Mouse (Mus musculus) intestine, embryonic 16.5 days (tissue): ENCODE measurements around the gene Stom. TPM values are rescaled to one million over a fixed set of nuclear protein-coding genes. Genes with fewer than 3 reads are reported as not detected.

ENCODE experiments used
- ATAC-seq: fragments of 200-750 bp; cut with Nextera tagmentation; 2 replicates; pipeline ENCODE4 v1.8.0; 2017; ENCODE audit warnings: moderate TSS enrichment, moderate library complexity
- H3K27ac ChIP-seq: fragments of 300-500 bp; sonication (generic); 2 replicates; pipeline ENCODE4 v1.5.1; 2014; ENCODE audit warnings: mild to moderate bottlenecking, low read length
- H3K27me3 ChIP-seq: fragments of 300-500 bp; sonication (generic); replicated peaks from 2 replicates; pipeline ENCODE4 v1.6.1; 2014; ENCODE audit warnings: low read length, control low read depth, mixed read lengths; ENCODE audit not compliant: control insufficient read depth, insufficient read depth
- H3K36me3 ChIP-seq: fragments of 300-500 bp; sonication (generic); 2 replicates; pipeline ENCODE4 v1.6.1; 2014; ENCODE audit warnings: low read length, control low read depth; ENCODE audit not compliant: control insufficient read depth, insufficient read depth
- H3K4me1 ChIP-seq: fragments of 300-500 bp; sonication (generic); 2 replicates; pipeline ENCODE4 v1.6.1; 2014; ENCODE audit warnings: low read length, control low read depth, mixed read lengths; ENCODE audit not compliant: control insufficient read depth, insufficient read depth
- H3K4me2 ChIP-seq: fragments of 300-500 bp; sonication (generic); 2 replicates; pipeline ENCODE4 v1.6.1; 2014; ENCODE audit warnings: low read depth, low read length, control low read depth
- H3K4me3 ChIP-seq: fragments of 300-500 bp; sonication (generic); 2 replicates; pipeline ENCODE4 v1.5.1; 2014; ENCODE audit warnings: mild to moderate bottlenecking, low read length
- H3K9ac ChIP-seq: fragments of 300-500 bp; sonication (generic); 2 replicates; pipeline ENCODE4 v1.6.1; 2014; ENCODE audit warnings: low read depth, low read length
- H3K9me3 ChIP-seq: fragments of 300-500 bp; sonication (generic); 2 replicates; pipeline ENCODE4 v1.6.1; 2016; ENCODE audit warnings: low read length, control low read depth; ENCODE audit not compliant: control insufficient read depth
- WGBS: fragments of 180-500 bp; shearing (Covaris S2); extraction: QIAGEN DNeasy Blood & Tissue Kit; methylation state at CpG from one replicate; pipeline ENCODE4 v1.1.7; 2014; 5-methylcytosine and 5-hydroxymethylcytosine counted together
- polyA plus RNA-seq: library from polyadenylated mRNA; unstranded; fragments of >200 nt; fragmentation: Nextera tagmentation; extraction: Ambion mirVana; gene quantifications from 2 replicates; pipeline ENCODE4 v1.2.1, GENCODE M21; 2015

The Stom gene
- polyA plus RNA-seq, 1 experiment from 2014 or later = 64.7 TPM

DNA sequence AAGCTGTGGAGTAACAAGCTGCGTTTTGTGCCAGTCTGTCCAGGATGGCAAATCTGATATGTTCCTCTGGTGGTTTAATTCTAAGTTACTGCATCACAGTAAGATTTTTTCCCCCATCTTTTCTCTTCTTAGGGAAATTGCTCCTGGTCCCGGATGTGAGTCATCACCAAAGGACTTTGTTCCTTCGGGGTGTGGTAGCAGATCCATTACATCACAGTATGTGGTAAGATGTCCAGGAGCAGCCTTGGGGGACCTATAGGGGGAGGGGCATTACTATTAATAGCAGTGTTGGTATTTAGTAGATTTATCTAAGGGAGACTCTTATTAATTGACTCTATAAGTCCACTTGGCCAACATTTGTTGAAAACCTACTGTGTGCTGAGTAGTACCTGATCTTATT lies 5.8 kb upstream of the Stom start:
- H3K27ac ChIP-seq = no peak overlapping the region
- H3K36me3 ChIP-seq = no peaks in the 10 kb centered on the region
- H3K4me1 ChIP-seq = peaks cover under 1% of the 10 kb centered on the region; the same call in 1 of the 2 replicates
- H3K4me3 ChIP-seq = no peak overlapping the region
- H3K27me3 ChIP-seq = no peaks in the 10 kb centered on the region
- ATAC-seq = no peak
- no peak overlapping the region for H3K9ac ChIP-seq
- H3K4me2 ChIP-seq = no peak overlapping the region
- WGBS = 65% methylated on average over 3 of the region's 3 CpGs
- H3K9me3 ChIP-seq = no peaks in the 10 kb centered on the region

DNA sequence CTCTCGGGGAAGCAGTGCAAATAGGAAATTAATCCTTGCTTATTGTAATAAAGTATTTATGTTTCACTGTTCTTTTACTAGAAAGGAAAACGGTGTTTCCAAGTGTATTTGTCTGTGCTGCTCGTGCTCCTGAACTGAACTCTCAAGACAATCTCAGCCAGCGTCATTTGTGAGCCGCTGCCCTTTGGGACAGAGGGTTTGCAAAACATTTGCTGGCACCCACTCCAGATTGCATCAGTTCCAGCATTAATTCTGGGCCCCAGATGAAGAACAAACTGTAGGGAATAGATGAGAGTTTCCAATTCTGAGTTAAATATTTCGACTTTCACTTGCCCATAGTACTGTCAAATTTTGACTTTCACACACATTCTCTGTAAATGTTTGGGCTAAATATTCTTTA lies 1.9 kb upstream of the Stom start:
- peaks cover 17% of the 10 kb centered on the region; the same call in 1 of the 2 replicates for H3K4me1 ChIP-seq
- ATAC-seq = no peak

DNA sequence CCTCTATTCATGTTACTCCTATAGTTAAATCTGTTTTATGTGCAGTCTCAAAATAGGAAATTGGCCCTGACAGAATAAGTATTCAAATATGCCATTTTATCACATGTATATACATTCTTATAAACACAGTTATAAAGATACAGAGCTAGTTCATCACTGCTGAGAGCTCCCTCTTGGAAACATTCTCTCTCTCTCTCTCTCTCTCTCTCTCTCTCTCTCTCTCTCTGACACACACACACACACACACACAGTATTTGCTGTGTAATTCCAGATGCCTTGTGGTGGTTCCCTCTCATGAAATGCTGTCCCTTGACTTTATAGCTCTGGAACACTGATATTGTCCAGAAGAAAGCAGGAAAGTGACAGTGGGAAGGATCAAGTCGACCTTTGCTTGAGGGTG lies 1.3 kb upstream of the Stom start:
- ATAC-seq = peak; percentile 1; the same call in 1 of the 2 replicates
- H3K4me1 ChIP-seq = peaks cover 17% of the 10 kb centered on the region; the same call in 1 of the 2 replicates
- no peak overlapping the region for H3K4me3 ChIP-seq
- 35% methylated on average over 1 of the region's 1 CpGs for WGBS
- H3K4me2 ChIP-seq = no peak overlapping the region
- no peaks in the 10 kb centered on the region for H3K9me3 ChIP-seq
- no peak overlapping the region for H3K9ac ChIP-seq
- no peaks in the 10 kb centered on the region for H3K27me3 ChIP-seq
- no peaks in the 10 kb centered on the region for H3K36me3 ChIP-seq
- H3K27ac ChIP-seq = peak overlapping the region; percentile 71

More for the DNA sequence above, 1.9 kb upstream of the Stom start:
- H3K4me3 ChIP-seq = no peak overlapping the region
- peak overlapping the region; percentile 71 for H3K27ac ChIP-seq
- no peaks in the 10 kb centered on the region for H3K27me3 ChIP-seq
- H3K9ac ChIP-seq = no peak overlapping the region
- no peaks in the 10 kb centered on the region for H3K9me3 ChIP-seq
- 49% methylated on average over 6 of the region's 6 CpGs for WGBS
- no peak overlapping the region for H3K4me2 ChIP-seq
- no peaks in the 10 kb centered on the region for H3K36me3 ChIP-seq

DNA sequence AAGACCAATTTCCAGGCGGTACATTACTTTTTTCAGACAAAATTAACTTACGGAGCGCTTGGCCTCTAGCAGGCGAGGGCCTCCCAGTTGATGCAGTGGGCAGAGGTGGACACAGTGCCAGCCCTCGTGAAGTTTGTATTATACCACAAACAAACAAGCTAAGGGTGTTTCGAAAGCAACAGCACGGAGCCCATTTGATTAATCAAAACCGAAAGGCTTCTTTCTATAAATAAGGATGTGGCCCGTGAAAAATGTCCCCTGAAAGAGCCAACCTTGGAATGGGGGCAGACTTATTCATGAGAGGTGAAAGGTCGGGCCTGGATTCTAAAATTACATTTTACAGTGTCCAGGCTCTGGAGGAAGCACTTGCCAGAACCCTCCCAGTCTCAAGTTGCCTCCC lies 643 bp upstream of the Stom start:
- Histone ChIP-seq H3K27me3 (no peaks in the 10 kb centered on the region), H3K36me3 (no peaks in the 10 kb centered on the region), H3K4me1 (peaks cover 17% of the 10 kb centered on the region; the same call in 1 of the 2 replicates), H3K4me3 (peak overlapping the region; percentile 77), H3K27ac (peak overlapping the region; percentile 90), H3K9ac (peak overlapping the region; percentile 65), H3K9me3 (no peaks in the 10 kb centered on the region), H3K4me2 (peak overlapping the region; percentile 86)
- ATAC-seq = no peak
- 41% methylated on average over 10 of the region's 10 CpGs for WGBS

DNA sequence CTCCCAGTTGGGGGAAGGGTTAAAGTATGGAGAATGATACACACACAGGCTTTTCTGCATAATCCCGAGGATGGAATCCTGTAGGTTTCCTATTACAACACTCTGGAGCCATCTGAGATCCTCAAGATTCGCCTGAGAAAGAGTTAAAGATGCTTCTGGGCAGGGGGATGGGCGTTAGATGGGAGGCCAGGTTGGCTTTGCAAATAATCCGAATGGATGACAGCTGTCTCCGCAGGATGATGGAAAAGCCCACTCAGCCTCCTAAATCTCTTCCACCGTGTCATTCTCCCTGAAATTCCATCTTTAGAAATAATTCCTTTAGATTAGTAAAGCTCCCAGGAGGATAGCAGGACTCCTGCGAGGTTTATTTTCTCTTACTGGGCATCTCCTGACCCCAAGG lies 1.2 kb downstream of the Stom start:
- H3K27me3 ChIP-seq = no peaks in the 10 kb centered on the region
- peak overlapping the region; percentile 86 for H3K4me2 ChIP-seq
- no peak overlapping the region; the same call in 1 of the 2 replicates for H3K27ac ChIP-seq
- H3K4me3 ChIP-seq = peak overlapping the region; percentile 77
- no peaks in the 10 kb centered on the region for H3K9me3 ChIP-seq
- H3K9ac ChIP-seq = peak overlapping the region; percentile 84
- WGBS = 12% methylated on average over 7 of the region's 7 CpGs
- H3K4me1 ChIP-seq = peaks cover 17% of the 10 kb centered on the region; the same call in 1 of the 2 replicates
- ATAC-seq = no peak
- no peaks in the 10 kb centered on the region for H3K36me3 ChIP-seq

DNA sequence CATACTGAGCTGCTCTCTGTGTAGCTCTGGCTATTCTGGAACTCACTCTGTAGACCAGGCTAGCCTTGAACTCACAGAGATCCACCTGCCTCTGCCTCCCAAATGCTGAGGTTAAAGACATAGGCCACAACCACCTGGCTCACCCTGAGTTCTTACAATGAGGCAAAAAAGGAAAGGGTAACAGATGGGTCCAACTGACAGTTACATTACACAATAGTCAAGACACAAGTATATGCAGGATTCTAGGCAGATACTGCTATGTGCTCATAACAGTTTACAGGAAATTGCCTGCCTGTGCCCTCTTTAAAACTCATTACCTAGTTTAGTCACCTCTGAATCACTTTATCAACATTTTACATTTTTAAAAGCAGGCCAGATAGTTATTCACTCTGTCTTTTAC lies 3.1 kb downstream of the Stom start:
- peaks cover 17% of the 10 kb centered on the region; the same call in 1 of the 2 replicates for H3K4me1 ChIP-seq
- no peaks in the 10 kb centered on the region for H3K9me3 ChIP-seq
- no peak overlapping the region for H3K4me2 ChIP-seq
- no peaks in the 10 kb centered on the region for H3K36me3 ChIP-seq
- H3K9ac ChIP-seq = no peak overlapping the region
- no peak overlapping the region for H3K27ac ChIP-seq
- no peaks in the 10 kb centered on the region for H3K27me3 ChIP-seq
- ATAC-seq = no peak
- H3K4me3 ChIP-seq = no peak overlapping the region

DNA sequence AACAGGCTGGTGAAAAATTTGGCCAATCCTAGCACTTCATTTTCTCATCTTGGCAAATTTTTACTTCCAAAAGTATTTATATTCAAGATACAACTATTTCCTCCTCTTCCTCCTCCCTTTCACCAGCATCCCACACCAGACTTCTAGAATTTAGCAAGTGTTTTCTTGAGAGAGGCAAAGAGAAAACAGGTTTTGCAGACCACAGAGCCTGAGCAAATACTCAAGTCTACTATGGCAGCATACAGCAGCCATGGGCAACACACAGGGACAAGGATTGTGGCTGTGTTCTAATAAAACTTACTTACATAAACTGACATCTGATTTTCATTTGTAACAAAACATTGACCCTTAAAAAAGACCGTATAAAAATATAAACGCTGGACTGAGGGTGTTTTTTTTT lies 5.6 kb downstream of the Stom start:
- ATAC-seq = no peak
- WGBS = 61% methylated on average over 2 of the region's 2 CpGs

DNA sequence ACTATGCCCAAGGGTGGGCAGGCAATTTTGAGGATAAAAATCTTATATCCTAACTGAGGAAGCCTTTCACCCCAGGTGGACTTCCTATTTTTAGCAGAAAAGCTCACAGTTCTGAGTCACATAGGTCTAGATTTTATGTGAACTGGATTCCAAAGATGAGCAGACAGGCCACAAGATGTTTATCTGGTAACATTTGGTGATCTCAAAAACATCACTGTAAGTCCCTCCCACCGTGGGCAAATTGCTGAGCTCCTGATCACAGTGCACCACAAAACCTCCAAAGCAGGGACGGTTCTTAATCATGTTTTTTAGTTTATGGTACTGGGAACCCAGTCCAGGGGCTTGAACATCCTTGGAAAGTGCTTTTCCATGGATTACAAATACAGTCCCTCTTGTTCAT lies 7.7 kb downstream of the Stom start:
- WGBS = 77% methylated on average over 2 of the region's 2 CpGs
- Histone ChIP-seq H3K4me3 (no peak overlapping the region), H3K9ac (no peak overlapping the region), H3K27me3 (no peaks in the 10 kb centered on the region), H3K4me1 (peaks cover 6% of the 10 kb centered on the region; the same call in 1 of the 2 replicates), H3K9me3 (no peaks in the 10 kb centered on the region), H3K36me3 (no peaks in the 10 kb centered on the region), H3K27ac (no peak overlapping the region), H3K4me2 (no peak overlapping the region)
- no peak for ATAC-seq

More for the DNA sequence above, 5.6 kb downstream of the Stom start:
- H3K36me3 ChIP-seq = no peaks in the 10 kb centered on the region
- H3K4me3 ChIP-seq = no peak overlapping the region
- H3K9ac ChIP-seq = no peak overlapping the region
- no peaks in the 10 kb centered on the region for H3K9me3 ChIP-seq
- H3K27ac ChIP-seq = no peak overlapping the region
- H3K4me1 ChIP-seq = peaks cover 13% of the 10 kb centered on the region; the same call in 1 of the 2 replicates
- no peak overlapping the region for H3K4me2 ChIP-seq
- H3K27me3 ChIP-seq = no peaks in the 10 kb centered on the region

DNA sequence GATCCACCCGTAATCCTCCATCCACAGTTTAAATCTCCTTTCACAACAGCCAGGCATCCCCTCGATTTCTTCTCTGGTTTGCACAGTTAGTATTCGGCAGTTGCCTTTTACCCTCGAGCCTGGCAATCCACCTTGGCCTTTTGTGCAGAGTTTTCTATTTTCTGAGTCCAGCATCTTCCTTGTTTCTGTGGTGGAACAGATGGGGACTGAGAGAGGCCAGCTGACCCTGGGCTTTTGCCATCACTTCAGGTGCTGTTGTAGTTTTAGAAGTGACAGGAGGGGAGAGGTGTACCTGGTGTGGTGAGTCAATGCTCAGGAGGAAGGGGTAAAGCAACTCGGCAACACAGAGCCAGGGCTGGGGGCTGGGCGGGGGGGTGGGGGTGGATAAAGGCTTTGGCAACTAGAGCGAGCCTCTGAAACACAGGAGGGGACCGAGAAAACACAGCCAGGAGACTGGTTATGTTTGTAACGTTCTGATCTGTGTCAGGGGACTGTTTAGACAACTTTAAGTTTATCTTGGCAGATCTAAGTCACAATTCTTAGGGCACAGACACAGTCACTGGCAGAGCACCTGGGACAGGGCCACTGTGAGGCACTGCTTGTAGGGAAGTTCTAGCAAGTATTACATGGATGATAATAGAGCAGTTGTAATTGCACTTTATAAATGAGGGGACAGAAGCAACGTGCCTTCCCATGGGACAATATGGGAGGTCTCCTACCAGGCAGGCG lies 8.5 kb downstream of the Stom start:
- H3K36me3 ChIP-seq = no peaks in the 10 kb centered on the region
- no peaks in the 10 kb centered on the region for H3K9me3 ChIP-seq
- H3K27me3 ChIP-seq = no peaks in the 10 kb centered on the region
- peaks cover 6% of the 10 kb centered on the region; the same call in 1 of the 2 replicates for H3K4me1 ChIP-seq
- no peak overlapping the region for H3K4me2 ChIP-seq
- WGBS = 40% methylated on average over 11 of the region's 11 CpGs
- no peak overlapping the region for H3K9ac ChIP-seq
- ATAC-seq = no peak
- H3K27ac ChIP-seq = no peak overlapping the region
- H3K4me3 ChIP-seq = no peak overlapping the region
